Mouse (Mus musculus) left cerebral cortex, adult 2 months (tissue): ENCODE measurements at regions not wholly inside any gene's neighbourhood (a gene's known extent, or its start where the extent isn't known, plus 50 kb on each side); places are given as distances from the start of the nearest gene placed in this dataset.
A peak's percentile ranks its signal among the peaks of the same experiment; 100 is the strongest.

Source experiments
- DNase-seq, 2 experiments: peaks; one replicate each; pipeline ENCODE4 v3.0.0; 2021 to 2022; ENCODE audit warnings: low spot score in 2 of 2, mixed read lengths in 1 of 2; ENCODE audit errors: extremely low spot score in 1 of 2
- H3K27ac ChIP-seq: fragments of 200-600 bp; 2 replicates; pipeline ENCODE4 v1.8.1; 2022
- H3K4me3 ChIP-seq: fragments of 200-600 bp; 2 replicates; pipeline ENCODE4 v1.8.1; 2022
- CTCF ChIP-seq: fragments of 200-600 bp; IDR thresholded peaks from 2 replicates; pipeline ENCODE4 v1.8.1; 2022; ENCODE audit warnings: antibody characterized with exemption, mild to moderate bottlenecking, moderate library complexity
- intact Hi-C: fragments of 180-260 bp; cut with DNase I; formaldehyde crosslinking; loops from one replicate; pipeline ENCODE4 v1.15.1; 2025

DNA sequence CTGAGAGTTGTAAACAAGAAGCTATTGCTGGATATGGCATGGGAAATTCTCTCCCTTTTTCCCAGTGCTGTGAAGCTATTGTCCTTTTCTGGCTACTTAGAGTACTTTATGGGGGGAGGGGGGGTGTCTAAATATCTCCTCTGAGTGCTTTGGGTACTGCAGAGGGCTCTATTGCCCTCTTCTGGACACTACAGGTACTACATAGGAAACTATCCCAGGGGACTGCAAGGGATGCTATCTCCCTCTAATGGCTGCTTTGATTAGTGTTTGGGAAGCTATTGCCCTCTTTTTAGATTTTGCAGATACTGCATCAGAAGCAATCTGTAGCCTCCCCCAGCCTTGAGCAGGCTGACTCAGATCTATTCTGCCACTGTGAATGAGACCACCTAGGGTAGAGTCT is 55.8 kb upstream of the 5430402E10Rik start:
- Histone ChIP-seq H3K4me3 (no peak overlapping the region), H3K27ac (no peak overlapping the region)
- peak; percentile 54 for TF ChIP-seq CTCF
- no peak for DNase-seq
- intact Hi-C loops = no loop called here
